Mouse (Mus musculus) urinary bladder, adult 2 months (tissue): ENCODE data around the gene Clock. TPM values are rescaled to one million over a fixed set of nuclear protein-coding genes. Genes with fewer than 3 reads are reported as not detected.

Experiments used
- DNase-seq: peaks from one replicate; pipeline ENCODE4 v3.0.0; 2022; ENCODE audit warnings: low spot score
- polyA plus RNA-seq: library from polyadenylated mRNA; depleted of rRNA; stranded (reverse); fragments of >200 nt; gene quantifications from 2 replicates; pipeline ENCODE4 v1.2.3, GENCODE M21; 2012; rRNA removed

Clock gene
- polyA plus RNA-seq, 1 experiment: 12.7 TPM

GRCm38 (mm10) chr5:76179791-76180190 lies 124.8 kb downstream of the Clock start:
- no peak for DNase-seq

- no peak for DNase-seq
Measured at GRCm38 (mm10) chr5:76179171-76179570, 125.4 kb downstream of the Clock start.

GRCm38 (mm10) chr5:76177664-76178063 lies 126.9 kb downstream of the Clock start:
- no peak for DNase-seq

- no peak for DNase-seq
Measured at GRCm38 (mm10) chr5:76176841-76177240, 127.8 kb downstream of the Clock start.

- no peak for DNase-seq
Measured at GRCm38 (mm10) chr5:76176411-76176810, 128.2 kb downstream of the Clock start.

GRCm38 (mm10) chr5:76175051-76175450 lies 129.5 kb downstream of the Clock start:
- no peak for DNase-seq

GRCm38 (mm10) chr5:76171039-76171438 lies 133.6 kb downstream of the Clock start:
- no peak for DNase-seq

GRCm38 (mm10) chr5:76170522-76170921 lies 134.1 kb downstream of the Clock start:
- no peak for DNase-seq

- no peak for DNase-seq
Measured at GRCm38 (mm10) chr5:76164827-76165226, 139.8 kb downstream of the Clock start.

- no peak for DNase-seq
Measured at GRCm38 (mm10) chr5:76163828-76164390, 140.7 kb downstream of the Clock start.

GRCm38 (mm10) chr5:76162926-76163325 lies 141.7 kb downstream of the Clock start:
- DNase-seq: no peak

- no peak for DNase-seq
Measured at GRCm38 (mm10) chr5:76161491-76161890, 143.1 kb downstream of the Clock start.

GRCm38 (mm10) chr5:76160086-76160485 lies 144.5 kb downstream of the Clock start:
- DNase-seq: no peak

Other genes starting within 250 kb of the Clock start
- gene Srd5a3, start 164.5 kb downstream of the Clock start, polyA plus RNA-seq: 29.6 and 31.3 TPM in 2 replicates
- gene Tmem165, start 120.9 kb downstream of the Clock start, polyA plus RNA-seq: 57.9 and 69.8 TPM in 2 replicates
- gene Pdcl2, start 26.4 kb upstream of the Clock start, polyA plus RNA-seq: not detected in 2 replicates
- gene Nmu, start 59.0 kb upstream of the Clock start, polyA plus RNA-seq: not detected in 2 replicates
- not detected in 2 replicates for gene Gm7271, start 179.2 kb upstream of the Clock start, polyA plus RNA-seq
- 54.8 and 62.0 TPM in 2 replicates for gene Exoc1, start 224.5 kb upstream of the Clock start, polyA plus RNA-seq